Mouse (Mus musculus) liver, embryonic 16.5 days (tissue): Measurements from ENCODE around the gene Hnrnpd. TPM values are rescaled to one million over a fixed set of nuclear protein-coding genes. Genes with fewer than 3 reads are reported as not detected.

ENCODE experiments used
- ATAC-seq: fragments of 200-750 bp; cut with Nextera tagmentation; 2 replicates; pipeline ENCODE4 v1.8.0; 2017; ENCODE audit warnings: low read depth, mild to moderate bottlenecking, moderate number of reproducible peaks, moderate library complexity
- H3K27ac ChIP-seq: fragments of 300-500 bp; sonication (generic); 2 replicates; pipeline ENCODE4 v1.5.1; 2014; ENCODE audit warnings: mild to moderate bottlenecking, low read length
- H3K27me3 ChIP-seq: fragments of 300-500 bp; sonication (generic); 2 replicates; pipeline ENCODE4 v1.6.1; 2014; ENCODE audit warnings: low read depth, low read length, mixed read lengths; ENCODE audit not compliant: control insufficient read depth, insufficient read depth
- H3K36me3 ChIP-seq: fragments of 300-500 bp; sonication (generic); 2 replicates; pipeline ENCODE4 v1.6.1; 2014; ENCODE audit warnings: mild to moderate bottlenecking; ENCODE audit not compliant: control insufficient read depth, insufficient read depth
- H3K4me1 ChIP-seq: fragments of 300-500 bp; sonication (generic); 2 replicates; pipeline ENCODE4 v1.6.1; 2014; ENCODE audit warnings: low read depth, low read length, mixed read lengths; ENCODE audit not compliant: control insufficient read depth
- H3K4me2 ChIP-seq: fragments of 300-500 bp; sonication (generic); 2 replicates; pipeline ENCODE4 v1.6.1; 2014; ENCODE audit warnings: low read depth, low read length, mixed read lengths
- H3K4me3 ChIP-seq: fragments of 300-500 bp; sonication (generic); 2 replicates; pipeline ENCODE4 v1.5.1; 2014; ENCODE audit warnings: low read depth, mild to moderate bottlenecking, low read length
- H3K9ac ChIP-seq: fragments of 300-500 bp; sonication (generic); 2 replicates; pipeline ENCODE4 v1.6.1; 2014; ENCODE audit warnings: low read depth, low read length
- H3K9me3 ChIP-seq: fragments of 300-500 bp; sonication (generic); replicated peaks from 2 replicates; pipeline ENCODE4 v1.6.1; 2016; ENCODE audit warnings: low read length; ENCODE audit not compliant: control insufficient read depth
- whole genome bisulfite sequencing: fragments of 180-500 bp; shearing (Covaris S2); extraction: QIAGEN DNeasy Blood & Tissue Kit; methylation state at CpG from one replicate; pipeline ENCODE4 v1.1.7; 2014; ENCODE audit not compliant: insufficient replicate concordance; 5-methylcytosine and 5-hydroxymethylcytosine counted together
- polyA plus RNA-seq: library from polyadenylated mRNA; unstranded; fragments of >200 nt; fragmentation: Nextera tagmentation; extraction: Ambion mirVana; gene quantifications from 2 replicates; pipeline ENCODE4 v1.2.1, GENCODE M21; 2015

The Hnrnpd gene
- polyA plus RNA-seq, 1 experiment from 2014 or later = 18.0 TPM

DNA sequence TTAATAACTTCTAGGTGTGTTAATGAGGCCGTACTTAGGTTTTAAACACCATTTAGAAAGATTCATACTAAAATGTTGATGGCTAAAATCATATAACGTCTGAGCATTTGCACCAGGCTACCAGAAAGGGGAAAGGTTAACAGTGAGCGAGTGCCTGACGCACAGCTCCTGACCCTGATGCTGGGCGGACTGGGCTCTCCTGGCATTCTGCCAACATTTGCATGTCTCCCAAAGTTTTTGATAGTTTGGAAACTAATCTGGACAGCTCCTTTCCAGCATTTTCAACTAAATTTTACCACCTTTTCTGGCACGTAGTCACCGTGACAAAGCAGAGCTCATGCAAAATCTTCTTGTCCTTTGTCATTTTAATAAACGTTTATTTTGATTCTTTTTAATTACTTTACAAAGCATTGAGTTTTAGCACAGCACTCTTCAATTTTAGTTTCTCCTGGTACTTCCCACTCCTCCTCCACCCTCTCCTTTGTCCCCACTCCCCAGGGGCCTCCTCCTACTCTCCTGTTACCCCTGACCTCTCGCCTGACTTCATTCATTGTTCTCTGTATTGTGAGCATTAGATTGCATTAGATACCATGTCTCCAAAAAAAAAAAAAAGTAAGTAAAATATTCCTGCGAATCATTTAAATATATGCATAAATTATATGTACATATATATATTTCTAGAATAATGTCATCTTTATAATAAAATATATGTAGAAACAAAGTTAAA lies 36.8 kb downstream of the Hnrnpd start:
- Histone ChIP-seq H3K9ac (no peak overlapping the region), H3K4me3 (no peak overlapping the region), H3K9me3 (no peaks in the 10 kb centered on the region), H3K4me2 (no peak overlapping the region), H3K4me1 (no peaks in the 10 kb centered on the region), H3K36me3 (no peaks in the 10 kb centered on the region), H3K27me3 (no peaks in the 10 kb centered on the region), H3K27ac (no peak overlapping the region)
- no peak for ATAC-seq
- 67% methylated on average over 10 of the region's 10 CpGs for WGBS

DNA sequence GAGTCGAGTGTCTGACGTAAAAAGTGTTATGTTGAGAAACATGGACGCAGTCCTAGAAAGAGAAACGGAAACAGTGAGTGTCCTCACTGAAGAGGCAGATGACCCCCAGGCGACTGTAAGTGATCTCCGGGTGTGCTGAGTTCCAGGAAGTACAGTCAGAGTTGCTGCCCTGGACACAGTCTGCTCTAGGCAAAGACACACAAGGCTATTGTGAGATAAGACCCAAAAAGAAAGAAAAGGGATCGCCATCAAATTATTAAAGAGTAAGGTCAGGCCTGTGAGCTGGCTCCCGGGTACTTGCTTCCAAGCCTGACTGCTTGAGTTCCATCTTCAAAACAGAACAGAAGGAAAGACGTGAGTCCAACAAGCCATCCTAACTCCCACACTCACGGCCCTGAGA lies 37.5 kb downstream of the Hnrnpd start:
- Histone ChIP-seq H3K4me3 (no peak overlapping the region), H3K36me3 (no peaks in the 10 kb centered on the region), H3K9ac (no peak overlapping the region), H3K4me1 (no peaks in the 10 kb centered on the region), H3K9me3 (no peaks in the 10 kb centered on the region), H3K27ac (no peak overlapping the region), H3K4me2 (no peak overlapping the region), H3K27me3 (no peaks in the 10 kb centered on the region)
- no peak for ATAC-seq
- 64% methylated on average over 10 of the region's 10 CpGs for WGBS

DNA sequence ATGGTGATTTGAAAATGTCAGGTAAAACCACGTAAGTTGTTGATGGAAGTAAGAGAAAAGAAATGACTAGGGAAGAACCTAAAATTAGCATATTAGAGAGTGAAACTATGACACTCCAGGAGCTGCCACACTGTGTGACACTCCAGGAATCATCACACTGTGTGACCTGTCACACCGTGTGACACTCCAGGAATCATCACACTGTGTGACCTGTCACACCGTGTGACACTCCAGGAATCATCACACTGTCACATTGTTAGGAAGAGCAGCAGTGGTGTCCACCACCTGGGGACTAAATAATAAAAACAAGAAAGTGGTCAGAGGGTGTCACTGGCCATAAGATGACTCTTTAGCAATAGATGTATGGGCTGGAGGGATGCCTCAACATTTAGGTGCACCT lies 39.3 kb downstream of the Hnrnpd start:
- no peaks in the 10 kb centered on the region for H3K9me3 ChIP-seq
- no peak overlapping the region for H3K4me3 ChIP-seq
- H3K36me3 ChIP-seq = no peaks in the 10 kb centered on the region
- H3K4me1 ChIP-seq = no peaks in the 10 kb centered on the region
- H3K27ac ChIP-seq = no peak overlapping the region
- H3K27me3 ChIP-seq = no peaks in the 10 kb centered on the region
- H3K4me2 ChIP-seq = no peak overlapping the region
- no peak overlapping the region for H3K9ac ChIP-seq
- no peak for ATAC-seq
- WGBS = 75% methylated on average over 3 of the region's 3 CpGs

DNA sequence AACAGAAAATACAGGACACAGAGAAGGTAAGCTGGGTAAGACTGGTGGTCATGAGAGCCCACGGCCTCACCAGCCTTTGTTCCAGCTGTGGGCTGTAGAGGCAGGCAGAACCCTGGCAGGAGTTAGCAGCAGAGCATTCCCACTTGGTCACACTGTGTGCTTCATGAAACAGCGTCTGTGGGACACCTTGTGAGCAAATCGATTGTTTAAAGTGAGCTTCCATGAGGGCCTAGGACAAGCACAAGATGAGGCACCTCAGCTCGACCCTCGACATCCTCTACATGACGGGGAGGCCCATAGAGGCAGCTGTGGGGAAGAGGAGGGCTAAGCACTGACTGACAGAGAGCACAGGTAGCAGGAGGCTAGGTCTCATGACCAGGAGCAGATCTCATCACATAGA lies 46.8 kb downstream of the Hnrnpd start:
- WGBS = 62% methylated on average over 6 of the region's 6 CpGs
- Histone ChIP-seq H3K9me3 (no peaks in the 10 kb centered on the region), H3K27ac (no peak overlapping the region), H3K27me3 (no peaks in the 10 kb centered on the region), H3K9ac (no peak overlapping the region), H3K36me3 (no peaks in the 10 kb centered on the region), H3K4me3 (no peak overlapping the region), H3K4me1 (no peaks in the 10 kb centered on the region), H3K4me2 (no peak overlapping the region)
- ATAC-seq = no peak

DNA sequence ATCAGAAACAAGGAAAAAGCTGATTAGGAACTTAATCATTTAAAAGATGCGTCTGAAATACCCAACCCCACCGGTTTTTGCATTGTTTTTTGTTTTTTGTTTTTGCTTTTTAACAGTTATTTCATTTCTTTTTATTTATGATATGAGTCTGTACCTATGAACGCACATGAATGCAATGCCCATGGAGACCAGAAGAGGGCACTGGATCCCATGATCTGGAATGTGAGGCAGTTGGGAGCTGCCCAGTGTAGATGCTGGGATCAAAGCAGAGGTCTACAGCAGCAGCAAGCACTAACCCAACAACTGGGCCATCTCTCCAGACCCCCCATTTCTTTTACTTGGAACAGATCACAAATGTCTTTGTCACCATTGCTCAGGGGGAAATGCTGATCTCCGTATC lies 50.8 kb downstream of the Hnrnpd start:
- H3K4me3 ChIP-seq = no peak overlapping the region
- H3K4me1 ChIP-seq = no peaks in the 10 kb centered on the region
- no peaks in the 10 kb centered on the region for H3K27me3 ChIP-seq
- 33% methylated on average over 4 of the region's 4 CpGs for WGBS
- H3K9me3 ChIP-seq = no peaks in the 10 kb centered on the region
- no peak overlapping the region for H3K4me2 ChIP-seq
- H3K9ac ChIP-seq = no peak overlapping the region
- H3K36me3 ChIP-seq = no peaks in the 10 kb centered on the region
- no peak for ATAC-seq
- no peak overlapping the region for H3K27ac ChIP-seq

DNA sequence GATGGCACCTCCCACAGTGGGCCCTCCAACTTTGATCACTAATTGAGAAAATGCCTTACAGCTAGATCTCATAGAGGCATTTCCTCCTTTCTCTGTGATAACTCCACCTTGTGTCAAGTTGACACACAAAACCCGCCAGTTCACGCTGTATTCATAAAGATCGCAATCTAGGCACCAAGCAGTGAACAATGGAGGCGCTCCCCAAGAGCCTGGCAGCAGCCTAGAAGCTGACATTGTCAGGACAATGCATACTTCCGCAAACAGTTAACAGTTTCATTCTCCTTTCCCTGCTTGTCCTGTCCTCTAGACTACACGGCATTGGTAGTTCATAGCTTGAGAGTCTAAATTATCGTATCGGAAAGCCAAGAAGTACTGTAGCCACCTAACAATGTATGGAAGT lies 56.7 kb downstream of the Hnrnpd start:
- no peaks in the 10 kb centered on the region for H3K9me3 ChIP-seq
- H3K36me3 ChIP-seq = no peaks in the 10 kb centered on the region
- no peak for ATAC-seq
- no peak overlapping the region for H3K4me3 ChIP-seq
- 59% methylated on average over 8 of the region's 8 CpGs for WGBS
- H3K4me2 ChIP-seq = no peak overlapping the region
- H3K27ac ChIP-seq = no peak overlapping the region
- no peaks in the 10 kb centered on the region for H3K4me1 ChIP-seq
- H3K27me3 ChIP-seq = no peaks in the 10 kb centered on the region
- H3K9ac ChIP-seq = no peak overlapping the region

DNA sequence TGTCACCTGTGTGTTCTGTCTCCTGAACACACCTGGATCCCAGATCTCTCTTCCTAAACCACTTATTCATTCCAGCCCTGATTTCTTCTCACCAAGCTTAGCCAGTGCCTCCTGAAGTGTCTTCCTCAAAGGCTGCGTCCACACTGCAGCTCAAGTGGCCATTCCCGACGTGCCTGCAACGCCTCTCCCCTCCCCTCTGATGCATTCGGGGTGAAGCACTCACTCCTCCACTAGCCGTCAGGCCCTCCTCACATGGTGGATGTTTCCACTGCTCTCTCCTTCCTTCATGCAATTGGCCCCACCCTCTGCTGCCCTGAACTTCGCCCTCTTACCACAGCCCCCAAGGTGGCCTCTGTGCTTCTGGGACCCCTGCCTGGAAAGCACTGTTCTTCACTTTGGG lies 63.2 kb downstream of the Hnrnpd start:
- no peak for ATAC-seq
- 45% methylated on average over 7 of the region's 7 CpGs for WGBS
- Histone ChIP-seq H3K4me1 (no peaks in the 10 kb centered on the region), H3K4me2 (no peak overlapping the region), H3K4me3 (no peak overlapping the region), H3K9ac (no peak overlapping the region), H3K27me3 (no peaks in the 10 kb centered on the region), H3K9me3 (no peaks in the 10 kb centered on the region), H3K36me3 (no peaks in the 10 kb centered on the region), H3K27ac (no peak overlapping the region)

DNA sequence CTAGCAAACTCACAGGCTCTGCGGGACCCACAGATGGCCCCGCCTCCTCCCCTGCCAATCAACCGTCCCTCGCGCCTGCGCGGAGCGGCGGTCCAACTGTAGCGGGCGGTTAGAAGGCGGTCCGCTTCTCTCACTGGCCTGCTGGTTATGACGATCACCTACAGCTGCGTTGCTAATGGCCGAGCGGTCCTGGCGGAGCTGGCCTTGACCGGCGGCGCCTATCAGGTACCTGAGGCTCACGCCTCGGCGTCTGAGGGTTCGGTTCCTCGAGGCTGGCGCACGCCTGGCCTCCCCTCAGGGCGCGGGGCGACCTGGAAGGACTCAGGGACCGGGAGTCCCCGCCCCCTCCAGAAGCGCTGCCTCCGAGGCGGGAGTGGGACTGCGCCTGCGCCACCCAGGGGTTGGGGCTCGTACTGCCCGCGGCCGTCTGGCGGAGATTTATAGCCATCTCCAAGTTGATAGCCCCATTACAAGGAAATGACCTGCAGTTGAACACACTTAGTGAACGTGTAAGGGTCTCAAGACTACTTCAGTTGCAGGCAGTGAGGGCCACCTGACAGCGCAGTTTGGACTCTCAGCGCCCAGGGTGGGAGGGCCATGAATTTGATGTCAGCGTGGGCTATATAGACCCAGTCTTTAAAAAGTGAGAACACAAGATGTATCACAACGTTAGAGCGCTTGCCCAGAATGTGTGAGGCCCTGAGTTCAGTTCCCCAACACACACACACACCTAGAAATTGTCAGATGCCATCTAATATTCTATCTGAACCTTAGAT lies 72.4 kb downstream of the Hnrnpd start, which contains the start of gene Vamp9:
TSS of gene Vamp9 (plus strand) at position 74 of the 776 bp plus-strand sequence.
- H3K9me3 ChIP-seq = no peaks in the 10 kb centered on the region
- peak within 1 kb of the TSS; percentile 63 for H3K4me3 ChIP-seq
- peak within 1 kb of the TSS; percentile 65 for H3K27ac ChIP-seq
- H3K9ac ChIP-seq = peak within 1 kb of the TSS; percentile 57
- peak; percentile 97 for ATAC-seq
- peak within 1 kb of the TSS; percentile 66 for H3K4me2 ChIP-seq
- WGBS = 4% methylated on average over 49 of the region's 49 CpGs
- H3K36me3 ChIP-seq = no peaks in the 10 kb centered on the region
- no peaks in the 10 kb centered on the region; the same call in none of the 2 replicates for H3K4me1 ChIP-seq
- H3K27me3 ChIP-seq = no peaks in the 10 kb centered on the region
